Mouse (Mus musculus): ENCODE measurements around the gene Cela1.

Gene Cela1

GRCm38 (mm10) chr15:100635851-100636645 is 51.7 kb downstream of the Cela1 start:
- no peak for DNase-seq (ENCODE audit: low spot score)

- DNase-seq (ENCODE audit: low spot score), result no peak
Measured at GRCm38 (mm10) chr15:100635239-100635638, 52.5 kb downstream of the Cela1 start.

- no peak for DNase-seq (ENCODE audit: low spot score)
Measured at GRCm38 (mm10) chr15:100633341-100633740, 54.4 kb downstream of the Cela1 start.

GRCm38 (mm10) chr15:100632323-100632722 is 55.4 kb downstream of the Cela1 start:
- DNase-seq (ENCODE audit: low spot score), result no peak

GRCm38 (mm10) chr15:100631454-100632170 is 56.1 kb downstream of the Cela1 start:
- DNase-seq (ENCODE audit: low spot score), result no peak

GRCm38 (mm10) chr15:100630126-100630525 is 57.6 kb downstream of the Cela1 start:
- DNase-seq (ENCODE audit: low spot score), result no peak

- DNase-seq (ENCODE audit: low spot score), result no peak
Measured at GRCm38 (mm10) chr15:100628797-100629196, 58.9 kb downstream of the Cela1 start.

- DNase-seq (ENCODE audit: low spot score), result no peak
Measured at GRCm38 (mm10) chr15:100627774-100628370, 59.8 kb downstream of the Cela1 start.

- DNase-seq (ENCODE audit: low spot score), result no peak
Measured at GRCm38 (mm10) chr15:100627287-100627686, 60.4 kb downstream of the Cela1 start.

- no peak for DNase-seq (ENCODE audit: low spot score)
Measured at GRCm38 (mm10) chr15:100624435-100624834, 63.3 kb downstream of the Cela1 start.
